Mouse (Mus musculus) lung, embryonic 14.5 days (tissue): ENCODE results near the gene Rnaseh2c. TPM values are rescaled to one million over a fixed set of nuclear protein-coding genes. Genes with fewer than 3 reads are reported as not detected.

ENCODE experiments used
- ATAC-seq: fragments of 200-750 bp; cut with Nextera tagmentation; 2 replicates; pipeline ENCODE4 v1.8.0; 2017; ENCODE audit warnings: mild to moderate bottlenecking, moderate TSS enrichment, moderate library complexity; ENCODE audit not compliant: insufficient read depth
- DNase-seq: peaks from one replicate; pipeline ENCODE4 v3.0.0-alpha.2; 2015
- H3K27ac ChIP-seq: fragments of 300-500 bp; sonication (generic); 2 replicates; pipeline ENCODE4 v1.5.1; 2014; ENCODE audit warnings: low read depth, mild to moderate bottlenecking, moderate library complexity
- H3K27me3 ChIP-seq: fragments of 300-500 bp; sonication (generic); 2 replicates; pipeline ENCODE4 v1.6.1; 2014; ENCODE audit warnings: low read length, control low read depth; ENCODE audit not compliant: insufficient read depth
- H3K36me3 ChIP-seq: fragments of 300-500 bp; sonication (generic); 2 replicates; pipeline ENCODE4 v1.6.1; 2014; ENCODE audit warnings: control low read depth; ENCODE audit not compliant: insufficient read depth
- H3K4me1 ChIP-seq: fragments of 300-500 bp; sonication (generic); 2 replicates; pipeline ENCODE4 v1.6.1; 2014; ENCODE audit warnings: antibody characterized with exemption, control low read depth; ENCODE audit not compliant: insufficient read depth
- H3K4me2 ChIP-seq: fragments of 300-500 bp; sonication (generic); 2 replicates; pipeline ENCODE4 v1.6.1; 2014; ENCODE audit warnings: mild to moderate bottlenecking
- H3K4me3 ChIP-seq: fragments of 300-500 bp; sonication (generic); 2 replicates; pipeline ENCODE4 v1.5.1; 2014; ENCODE audit warnings: low read depth, low read length
- H3K9ac ChIP-seq: fragments of 300-500 bp; sonication (generic); 2 replicates; pipeline ENCODE4 v1.6.1; 2014
- H3K9me3 ChIP-seq: fragments of 300-500 bp; sonication (generic); 2 replicates; pipeline ENCODE4 v1.6.1; 2016; ENCODE audit warnings: low read depth, low read length, control low read depth
- CTCF ChIP-seq: IDR thresholded peaks from 2 replicates; pipeline ENCODE4 v1.5.1; 2016; ENCODE audit warnings: antibody characterized with exemption, low read depth
- WGBS: fragments of 180-500 bp; shearing (Covaris S2); extraction: QIAGEN DNeasy Blood & Tissue Kit; methylation state at CpG from one replicate; pipeline ENCODE4 v1.1.7; 2014; 5-methylcytosine and 5-hydroxymethylcytosine counted together
- polyA plus RNA-seq: library from polyadenylated mRNA; unstranded; fragments of >200 nt; fragmentation: Nextera tagmentation; extraction: Ambion mirVana; gene quantifications from 2 replicates; pipeline ENCODE4 v1.2.1, GENCODE M21; 2014

Rnaseh2c gene
- polyA plus RNA-seq, 1 experiment from 2014 or later, result 145 TPM

DNA sequence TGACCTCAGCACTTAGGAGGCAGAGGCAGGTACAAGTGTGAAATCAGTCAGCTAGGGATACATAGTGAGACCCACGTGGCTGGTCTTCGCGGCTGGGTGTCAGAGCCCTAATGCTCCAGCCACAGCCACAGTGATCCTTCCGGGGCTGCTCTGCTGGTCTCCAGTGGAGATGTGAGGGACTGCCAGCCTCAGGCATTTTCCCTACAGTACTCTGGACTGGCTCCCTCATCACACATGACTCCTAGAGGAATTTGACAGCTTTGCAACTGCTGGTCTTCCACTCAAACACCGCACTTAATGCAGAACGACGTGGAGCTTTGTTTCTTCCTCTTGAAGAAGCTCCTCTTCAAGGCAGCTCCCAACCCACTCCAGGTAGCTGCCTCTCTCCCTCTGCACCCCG is 4.5 kb downstream of the Rnaseh2c start:
- no peak overlapping the region for H3K9ac ChIP-seq
- no peak overlapping the region for H3K27ac ChIP-seq
- DNase-seq, result no peak
- H3K4me3 ChIP-seq, result no peak overlapping the region
- TF ChIP-seq CTCF, result peak; percentile 7; the same call in 1 of the 2 replicates
- H3K27me3 ChIP-seq, result no peaks in the 10 kb centered on the region
- no peaks in the 10 kb centered on the region for H3K9me3 ChIP-seq
- no peak overlapping the region for H3K4me2 ChIP-seq
- no peak for ATAC-seq
- H3K4me1 ChIP-seq, result peaks cover 17% of the 10 kb centered on the region; the same call in 1 of the 2 replicates
- H3K36me3 ChIP-seq, result peaks cover 62% of the 10 kb centered on the region
- WGBS, result 82% methylated on average over 8 of the region's 8 CpGs

GRCm38 (mm10) chr19:5607705-5608410 is 6.2 kb downstream of the Rnaseh2c start:
- Histone ChIP-seq H3K4me3 (no peak overlapping the region), H3K27me3 (no peaks in the 10 kb centered on the region), H3K27ac (no peak overlapping the region), H3K4me1 (peaks cover 12% of the 10 kb centered on the region; the same call in 1 of the 2 replicates), H3K36me3 (peaks cover 61% of the 10 kb centered on the region), H3K4me2 (no peak overlapping the region; the same call in 1 of the 2 replicates), H3K9ac (no peak overlapping the region), H3K9me3 (no peaks in the 10 kb centered on the region)
- DNase-seq (no peak), ATAC-seq (no peak)
- WGBS, result 94% methylated on average over 26 of the region's 26 CpGs
- TF ChIP-seq CTCF, result no peak

GRCm38 (mm10) chr19:5608707-5609106 is 7.0 kb downstream of the Rnaseh2c start:
- ATAC-seq (no peak), DNase-seq (no peak)
- H3K36me3 ChIP-seq, result peaks cover 52% of the 10 kb centered on the region
- no peaks in the 10 kb centered on the region for H3K27me3 ChIP-seq
- H3K9me3 ChIP-seq, result no peaks in the 10 kb centered on the region
- peak overlapping the region; percentile 66 for H3K4me2 ChIP-seq
- WGBS, result 96% methylated on average over 13 of the region's 13 CpGs
- no peak for TF ChIP-seq CTCF
- H3K4me1 ChIP-seq, result peaks cover 6% of the 10 kb centered on the region; the same call in 1 of the 2 replicates
- 0 out of 2 replicates have a peak overlapping the region, but pooled peaks have one; percentile 11 for H3K9ac ChIP-seq
- peak overlapping the region; percentile 68 for H3K4me3 ChIP-seq
- H3K27ac ChIP-seq, result no peak overlapping the region

DNA sequence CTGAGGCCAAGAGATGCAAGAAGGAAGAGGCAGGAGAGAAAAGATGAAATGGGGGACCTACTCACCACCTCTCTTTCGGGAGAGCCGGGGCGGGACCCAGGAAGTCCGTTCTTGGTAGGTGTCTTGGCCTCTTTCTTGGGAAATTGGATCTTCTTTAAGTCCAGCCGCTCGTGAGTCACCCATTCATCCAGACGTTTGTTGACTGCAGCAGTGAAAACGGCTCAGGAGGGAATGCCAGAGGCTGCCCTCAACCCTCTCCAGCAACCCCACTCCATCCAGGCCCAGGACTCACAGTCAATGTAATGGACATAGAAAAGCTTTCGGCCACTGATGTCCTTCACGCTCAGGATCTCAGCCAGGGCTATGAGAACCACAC is 7.5 kb downstream of the Rnaseh2c start:
- Histone ChIP-seq H3K4me2 (peak overlapping the region; percentile 66), H3K36me3 (peaks cover 48% of the 10 kb centered on the region), H3K27me3 (no peaks in the 10 kb centered on the region), H3K9ac (peak overlapping the region; percentile 79), H3K9me3 (no peaks in the 10 kb centered on the region), H3K27ac (peak overlapping the region; percentile 99), H3K4me3 (peak overlapping the region; percentile 68), H3K4me1 (peaks cover 6% of the 10 kb centered on the region; the same call in 1 of the 2 replicates)
- DNase-seq, result no peak
- ATAC-seq, result no peak
- no peak for TF ChIP-seq CTCF
- 49% methylated on average over 10 of the region's 10 CpGs for WGBS

DNA sequence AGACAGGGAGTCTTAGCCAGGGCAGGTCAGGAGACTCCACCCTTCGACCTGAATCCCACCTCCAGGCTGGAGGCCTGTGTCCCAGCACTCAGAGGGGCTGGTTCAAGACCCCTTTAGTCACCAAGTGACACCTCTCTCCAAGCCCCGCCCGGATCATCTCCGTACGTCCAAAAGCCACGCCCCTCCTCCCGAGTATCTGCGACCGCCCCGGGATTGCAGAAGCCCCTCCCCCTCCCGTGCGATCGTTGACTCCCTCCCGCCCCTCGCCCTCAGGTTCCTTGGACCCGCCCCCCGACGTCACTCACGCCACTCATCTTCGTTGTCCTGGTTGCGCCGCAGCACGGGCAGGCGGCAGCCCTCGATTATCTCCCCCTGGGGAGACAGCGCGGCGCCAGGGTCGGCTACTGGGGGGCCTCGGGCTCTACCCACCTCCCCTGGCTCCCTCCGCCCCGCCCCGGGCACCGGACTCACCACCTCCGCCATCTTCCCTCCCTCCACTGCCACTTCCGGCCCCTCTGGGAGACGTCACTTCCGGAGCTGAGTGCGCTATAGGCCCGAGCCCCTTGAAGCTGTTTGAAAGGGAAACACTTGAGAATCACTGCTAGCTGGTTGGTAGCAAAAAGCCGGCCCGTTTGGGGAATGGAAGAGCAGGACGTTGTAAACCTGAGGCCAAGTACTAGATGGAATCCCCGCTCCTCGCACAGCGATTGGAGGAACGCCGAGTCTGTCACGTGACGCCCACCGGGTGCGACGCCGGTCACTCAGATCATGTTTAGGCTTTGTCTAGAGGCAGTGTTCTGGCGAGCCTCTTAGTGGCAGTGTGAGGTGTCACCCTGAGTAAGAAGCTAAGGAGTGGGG is 8.1 kb downstream of the Rnaseh2c start, which contains the start of gene Kat5:
Gene Kat5 (minus strand): TSS at position 691 of the 858 bp plus-strand sequence.
- Histone ChIP-seq H3K4me3 (peak within 1 kb of the TSS; percentile 68), H3K27me3 (no peaks in the 10 kb centered on the region), H3K9me3 (no peaks in the 10 kb centered on the region), H3K36me3 (peaks cover 42% of the 10 kb centered on the region), H3K4me1 (peaks cover 6% of the 10 kb centered on the region; the same call in 1 of the 2 replicates), H3K27ac (peak within 1 kb of the TSS; percentile 99), H3K9ac (peak within 1 kb of the TSS; percentile 79), H3K4me2 (peak within 1 kb of the TSS; percentile 66)
- DNase-seq (peak; percentile 94), ATAC-seq (peak; percentile 95)
- peak; percentile 13; the same call in 1 of the 2 replicates for TF ChIP-seq CTCF
- 1% methylated on average over 55 of the region's 55 CpGs for WGBS

GRCm38 (mm10) chr19:5611973-5612372 is 10.3 kb downstream of the Rnaseh2c start:
- H3K27me3 ChIP-seq, result no peaks in the 10 kb centered on the region
- no peak overlapping the region for H3K4me2 ChIP-seq
- DNase-seq, result no peak
- no peak overlapping the region for H3K27ac ChIP-seq
- no peak for ATAC-seq
- no peak overlapping the region for H3K4me3 ChIP-seq
- H3K9me3 ChIP-seq, result no peaks in the 10 kb centered on the region
- H3K4me1 ChIP-seq, result peaks cover 6% of the 10 kb centered on the region; the same call in 1 of the 2 replicates
- peaks cover 20% of the 10 kb centered on the region for H3K36me3 ChIP-seq
- no peak overlapping the region for H3K9ac ChIP-seq
- TF ChIP-seq CTCF, result no peak
- 81% methylated on average over 1 of the region's 1 CpGs for WGBS
